Mouse (Mus musculus): ENCODE data around the gene Zdhhc11.
"Not testable (repeated sequence)": the region's sequence is repeated elsewhere in the genome, so short reads cannot be mapped to it uniquely, and the experiment has no call there.

- not testable (repeated sequence) for TF ChIP-seq CTCF (IDR thresholded peaks at IDR 0.05); POLR2A (IDR thresholded peaks at IDR 0.05; ENCODE audit: insufficient read depth, low read depth, low read length)
Observed at GRCm38 (mm10) chr13:74019006-74019405, 55.4 kb downstream of the Zdhhc11 start.
